Mouse (Mus musculus) hindlimb bud, embryonic 11.5 days (tissue): ENCODE data around the gene Zmynd11.

ENCODE experiments used
- DNase-seq: peaks from one replicate; pipeline ENCODE4 v3.0.0-alpha.2; 2012; ENCODE audit warnings: low read depth, low spot score; ENCODE audit errors: extremely low spot score

The Zmynd11 gene

DNA sequence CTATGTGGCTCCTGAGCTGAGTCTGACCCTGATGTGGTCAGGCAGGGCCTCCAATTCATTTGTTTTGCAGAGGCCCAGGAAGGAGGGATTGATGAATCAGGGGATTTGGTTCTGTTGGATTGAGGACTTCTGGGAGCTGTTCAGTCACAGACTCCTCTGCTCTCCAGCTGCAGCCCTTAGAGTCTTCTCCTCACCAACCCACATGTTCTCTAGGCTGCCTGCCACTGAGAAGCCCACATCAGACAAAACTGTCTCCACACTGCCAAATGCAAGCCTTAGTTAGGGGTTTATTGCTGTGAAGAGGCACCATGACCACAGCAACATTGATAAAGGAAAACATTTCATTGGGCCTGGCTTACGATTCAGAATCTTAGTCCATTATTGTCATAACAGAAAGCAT, 101.5 kb downstream of the Zmynd11 start:
- no peak for DNase-seq

- no peak for DNase-seq
Observed at GRCm38 (mm10) chr13:9660711-9661110, 104.4 kb downstream of the Zmynd11 start.

DNA sequence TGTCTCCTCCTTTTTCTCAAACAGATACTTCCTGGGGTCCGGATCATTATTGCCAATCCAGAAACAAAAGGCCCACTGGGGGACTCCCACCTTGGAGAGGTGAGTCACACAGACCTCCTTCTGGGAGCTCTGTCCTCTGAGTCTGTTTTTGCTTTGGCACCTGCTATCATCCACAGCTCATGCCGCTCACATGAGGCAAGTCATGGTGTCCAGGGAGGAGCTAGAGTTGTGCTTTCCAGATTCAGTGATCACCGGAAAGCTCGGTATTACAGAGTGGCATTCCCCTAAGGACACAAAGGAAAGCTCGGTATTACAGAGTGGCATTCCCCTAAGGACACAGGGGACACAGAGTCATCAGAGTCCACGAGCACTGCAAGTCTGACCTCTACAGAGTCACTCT, 108.5 kb downstream of the Zmynd11 start:
- no peak for DNase-seq

DNA sequence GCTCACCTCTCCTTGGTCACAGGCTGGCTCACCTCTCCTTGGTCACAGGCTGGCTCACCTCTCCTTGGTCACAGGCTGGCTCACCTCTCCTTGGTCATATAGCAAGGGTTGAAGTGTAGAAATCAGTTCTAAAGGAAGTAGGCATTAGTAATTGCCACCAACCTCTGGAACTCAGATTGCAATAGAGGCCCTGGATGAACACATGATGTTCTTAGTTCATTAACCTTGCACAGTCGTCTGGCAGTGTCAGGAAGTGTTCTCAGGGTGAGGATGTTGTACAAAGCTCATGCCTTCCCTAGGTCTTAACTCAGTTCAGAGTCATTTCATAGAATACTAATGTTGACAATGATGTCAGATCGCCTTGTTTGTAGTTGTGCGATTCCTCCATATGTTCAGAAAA, 112.1 kb downstream of the Zmynd11 start:
- DNase-seq = no peak

- DNase-seq = no peak
Observed at GRCm38 (mm10) chr13:9650580-9650979, 114.5 kb downstream of the Zmynd11 start.

DNA sequence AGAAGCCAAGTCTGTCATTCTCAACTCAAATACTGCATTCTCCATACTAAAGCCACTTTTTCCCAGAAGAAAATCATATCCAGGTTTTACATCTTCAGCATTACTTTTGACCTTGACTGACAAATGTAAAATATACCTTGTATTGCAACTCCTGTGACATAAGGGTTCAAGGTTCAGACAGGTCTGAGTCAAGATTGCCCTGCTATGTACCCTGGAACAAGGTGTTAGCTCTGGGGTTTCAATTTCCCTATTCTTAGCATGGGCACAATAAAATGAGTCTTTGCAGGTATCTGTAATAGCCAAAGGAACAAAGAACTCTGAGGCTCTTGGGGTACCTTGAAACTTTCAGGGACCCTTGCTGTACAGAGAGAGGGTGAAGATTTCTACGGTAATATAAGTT, 115.2 kb downstream of the Zmynd11 start:
- no peak for DNase-seq

DNA sequence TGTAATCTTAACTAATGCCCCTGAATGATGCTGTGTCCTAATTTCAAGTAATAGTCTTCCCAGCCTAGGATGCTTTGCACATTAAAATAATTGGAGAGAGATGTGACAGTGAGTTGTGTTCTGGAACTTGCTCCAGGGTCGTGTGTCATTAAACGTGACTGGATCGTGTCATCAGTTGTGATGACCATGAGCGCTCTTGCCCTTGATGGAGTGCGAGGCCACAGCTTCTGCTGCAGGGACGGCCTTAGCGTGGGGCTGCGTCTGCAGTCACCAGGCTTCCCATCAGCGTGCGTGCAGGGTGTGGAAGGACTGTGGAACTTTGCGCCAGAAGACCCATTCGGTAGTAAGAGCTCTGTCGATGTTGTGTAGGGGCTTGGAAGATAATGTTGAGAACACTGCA, 116.4 kb downstream of the Zmynd11 start:
- no peak for DNase-seq

GRCm38 (mm10) chr13:9637949-9638348, 127.2 kb downstream of the Zmynd11 start:
- DNase-seq = no peak

- no peak for DNase-seq
Observed at GRCm38 (mm10) chr13:9636505-9636904, 128.6 kb downstream of the Zmynd11 start.

DNA sequence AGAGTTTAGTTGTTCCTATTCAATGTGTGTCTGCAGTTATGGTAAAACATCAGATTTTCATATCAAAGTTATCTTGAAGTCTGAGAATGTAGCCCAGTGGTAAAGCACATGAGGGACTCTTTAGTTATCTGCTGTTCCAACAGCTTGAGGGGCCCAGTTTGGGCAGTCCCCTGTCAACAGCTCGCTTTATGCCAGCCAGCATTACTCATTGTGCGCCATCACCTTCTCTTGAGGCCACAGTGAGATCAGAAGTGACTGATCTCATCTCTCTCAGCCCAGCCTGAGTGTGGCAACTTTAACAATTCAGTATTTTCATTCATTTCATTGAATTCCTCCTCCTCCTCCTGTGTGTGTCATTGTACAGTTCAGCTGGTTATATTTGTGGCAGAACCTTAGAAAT, 129.2 kb downstream of the Zmynd11 start:
- no peak for DNase-seq
